Mouse (Mus musculus) induced T-regulatory cell, adult 2 months (primary cell): ENCODE results near the gene Ccdc172.

Source experiments
- DNase-seq: peaks from one replicate; pipeline ENCODE4 v3.0.0-alpha.2; 2012; ENCODE audit warnings: low read depth

Gene Ccdc172

DNA sequence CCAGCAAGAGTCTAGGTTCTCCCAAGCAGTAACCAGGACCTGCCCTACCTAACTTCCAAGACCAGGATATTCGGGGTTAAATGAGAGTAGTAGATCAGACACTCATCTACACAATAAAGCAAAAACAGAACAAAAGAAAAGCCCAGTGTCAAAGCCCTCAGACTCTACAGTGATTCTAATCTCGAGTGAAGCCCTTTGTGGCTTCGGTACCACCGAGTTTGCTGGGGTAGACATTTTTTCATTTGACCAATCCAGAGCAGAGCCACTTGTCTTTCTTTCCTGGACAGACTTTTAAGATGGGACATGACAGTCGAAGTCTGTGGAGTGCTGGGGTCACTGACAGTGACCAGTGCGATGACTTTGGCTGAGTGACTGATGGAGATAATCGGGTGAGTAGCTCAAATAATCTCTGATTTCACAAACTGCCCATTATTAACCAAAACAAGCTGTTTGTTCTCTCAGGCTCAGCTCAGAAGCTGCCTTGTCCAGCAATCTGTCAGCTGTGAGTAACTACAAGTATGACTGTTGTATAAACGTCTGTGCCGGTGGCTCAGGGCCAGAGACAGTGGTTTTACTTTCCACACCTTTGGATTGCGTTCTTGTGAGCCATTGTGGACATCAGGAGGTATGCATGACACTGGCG is 60.8 kb downstream of the Ccdc172 start:
- no peak for DNase-seq

DNA sequence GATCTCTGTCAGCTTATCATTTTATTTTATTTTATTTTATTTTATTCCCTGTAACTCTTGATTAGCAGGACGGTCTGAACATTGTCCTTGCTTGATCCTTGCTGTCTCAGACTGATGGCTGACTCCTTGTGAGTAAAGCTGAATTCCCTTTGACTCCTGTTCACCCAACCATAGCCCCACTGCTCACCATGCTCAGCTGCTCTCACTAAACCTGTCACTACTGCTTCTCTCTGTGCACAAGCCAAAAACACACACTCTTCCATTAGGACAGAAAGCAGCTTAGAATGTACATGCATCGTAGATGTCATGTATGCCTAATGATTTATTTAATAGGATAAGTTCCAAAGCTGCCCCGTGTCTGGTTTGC is 61.3 kb downstream of the Ccdc172 start:
- no peak for DNase-seq

DNA sequence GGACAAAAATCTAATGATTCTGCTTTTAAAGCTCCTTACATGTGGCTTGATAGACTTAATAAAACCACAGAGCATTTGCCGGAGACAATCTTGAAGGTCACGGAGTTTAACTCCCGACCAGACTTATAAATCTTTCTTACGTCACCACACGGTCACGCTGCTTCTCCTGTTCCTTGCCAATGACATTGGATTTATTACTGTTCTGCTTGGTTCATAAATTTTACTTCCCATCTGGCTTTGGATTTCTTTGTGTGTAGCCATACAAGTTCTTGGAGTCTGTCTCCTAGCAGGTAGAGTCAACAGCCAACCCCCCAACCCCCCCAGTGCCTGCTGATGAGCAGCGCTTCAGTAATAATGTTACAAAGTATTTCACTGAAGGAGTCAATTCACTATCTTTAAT is 70.2 kb downstream of the Ccdc172 start:
- no peak for DNase-seq

DNA sequence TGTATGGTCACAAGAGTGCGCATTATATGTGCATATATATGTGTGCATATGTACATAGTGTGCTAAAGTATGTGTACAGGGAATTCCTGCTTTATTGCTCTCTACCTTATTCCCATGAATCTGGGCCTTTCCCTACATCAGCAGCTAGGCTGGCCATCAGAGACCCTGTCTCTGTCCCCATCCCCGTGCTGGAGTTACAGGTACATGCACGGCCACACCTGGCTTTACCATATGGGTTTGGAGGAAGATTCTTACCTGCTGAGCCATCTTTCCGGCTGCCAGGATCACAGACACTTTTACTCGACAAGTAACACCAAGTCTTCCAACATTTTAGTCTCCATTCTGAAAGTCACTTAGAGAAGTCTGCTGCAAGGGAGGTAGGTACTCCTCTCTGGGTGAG is 71.2 kb downstream of the Ccdc172 start:
- DNase-seq: no peak

DNA sequence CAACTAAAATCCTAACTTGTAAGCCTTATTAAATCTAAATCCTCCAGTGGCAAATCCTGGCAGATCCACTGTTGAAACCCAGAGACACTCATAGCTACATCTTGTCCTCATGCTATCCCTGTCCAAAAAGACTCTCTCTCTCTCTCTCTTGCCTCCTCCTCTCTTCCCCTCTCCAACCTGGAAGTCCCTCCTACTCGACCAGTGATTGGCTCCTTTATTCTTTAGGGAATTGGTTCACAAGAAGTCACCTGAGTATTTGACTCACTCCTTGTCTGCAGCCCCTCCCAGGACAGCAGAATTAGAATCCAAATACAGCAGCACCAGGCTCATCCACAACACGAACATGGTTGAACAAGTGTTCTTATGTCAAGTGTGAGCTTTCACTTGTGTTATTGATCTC is 74.3 kb downstream of the Ccdc172 start:
- DNase-seq: no peak

DNA sequence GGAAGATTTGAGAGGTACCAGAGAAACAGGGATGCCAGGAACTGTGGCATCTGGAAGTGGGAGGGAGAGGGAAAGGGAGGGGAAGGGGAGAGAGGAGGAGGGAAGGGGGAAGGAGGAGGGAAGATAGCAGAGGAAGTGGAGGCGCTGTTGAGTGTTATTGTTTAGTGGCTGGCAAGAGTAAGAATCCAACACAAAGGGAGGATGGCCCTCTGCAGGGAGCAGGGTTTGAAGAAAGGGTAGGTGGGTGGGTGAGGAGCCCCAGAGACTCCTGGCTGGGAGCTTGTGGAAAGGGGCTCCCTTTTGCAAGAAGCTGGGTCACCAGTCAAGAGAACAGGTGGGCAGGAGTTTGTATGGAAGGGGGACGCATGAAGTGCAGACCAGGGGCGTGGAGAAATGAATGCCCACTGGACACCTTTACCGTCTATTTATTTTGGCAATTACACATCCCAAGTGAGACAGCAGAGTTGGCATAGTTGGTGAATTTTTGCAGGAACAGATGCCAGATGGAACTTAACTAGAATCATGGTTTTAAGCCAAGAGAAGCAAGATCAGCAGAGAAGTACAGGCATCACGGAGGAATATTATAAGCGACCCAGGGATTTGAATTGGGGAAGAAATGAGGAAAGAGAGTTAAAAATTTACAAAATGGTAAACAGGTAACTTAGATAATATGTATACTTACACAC is 78.6 kb downstream of the Ccdc172 start:
- no peak for DNase-seq

DNA sequence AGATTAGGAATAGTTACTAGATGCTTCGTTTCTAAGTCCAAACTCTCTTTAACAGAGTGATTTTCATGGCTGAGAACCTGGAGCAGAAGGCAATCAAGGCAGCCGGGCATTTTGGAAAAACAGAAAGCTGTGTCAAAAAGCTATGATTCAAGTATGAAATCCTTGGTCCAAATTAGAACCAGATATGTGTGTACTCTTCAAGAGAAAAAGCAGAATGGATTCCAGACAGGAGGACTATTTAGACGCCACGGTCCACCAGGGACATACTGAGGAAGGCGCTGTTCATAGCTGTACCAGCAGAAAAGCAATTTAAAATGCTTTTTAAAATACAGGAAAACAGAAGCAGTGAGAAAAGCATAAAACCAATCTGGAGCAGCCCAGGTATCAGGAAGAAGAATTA is 88.6 kb downstream of the Ccdc172 start:
- no peak for DNase-seq
